Mouse (Mus musculus): ENCODE data around the gene Cenpu. TPM values are rescaled to one million over a fixed set of nuclear protein-coding genes. Genes with fewer than 3 reads are reported as not detected.

Cenpu gene
- total RNA-seq, 2 experiments from 2014 or later = 2.1 to 2.5 TPM

DNA sequence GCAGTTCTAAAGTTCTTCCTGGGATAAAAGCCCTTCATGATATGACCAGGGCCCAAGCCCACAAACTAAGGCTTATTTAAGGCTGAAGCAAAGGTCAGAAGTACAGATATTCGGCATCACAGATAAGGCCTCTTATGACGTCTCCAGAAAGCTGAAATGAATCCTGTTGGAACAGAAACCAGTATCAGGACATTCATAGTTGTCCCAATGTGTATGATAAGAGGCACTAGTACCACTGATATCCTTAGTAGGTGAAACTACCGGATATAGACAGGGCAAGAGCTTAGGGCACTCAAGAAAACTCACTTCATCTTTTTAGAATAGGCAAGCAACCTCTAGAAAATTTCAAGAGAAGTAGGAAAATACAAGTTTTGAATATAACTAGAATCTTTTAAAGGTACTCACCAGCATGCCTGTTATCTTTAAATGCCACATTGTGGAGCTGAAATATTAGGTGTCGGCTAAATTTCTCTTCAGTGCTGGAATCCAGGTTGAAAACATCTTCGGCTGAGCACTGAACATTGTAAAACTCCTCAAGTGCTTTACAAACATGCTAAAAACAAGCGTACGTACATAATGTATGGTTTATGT is 47.6 kb downstream of the Cenpu start:
- no peak for DNase-seq

DNA sequence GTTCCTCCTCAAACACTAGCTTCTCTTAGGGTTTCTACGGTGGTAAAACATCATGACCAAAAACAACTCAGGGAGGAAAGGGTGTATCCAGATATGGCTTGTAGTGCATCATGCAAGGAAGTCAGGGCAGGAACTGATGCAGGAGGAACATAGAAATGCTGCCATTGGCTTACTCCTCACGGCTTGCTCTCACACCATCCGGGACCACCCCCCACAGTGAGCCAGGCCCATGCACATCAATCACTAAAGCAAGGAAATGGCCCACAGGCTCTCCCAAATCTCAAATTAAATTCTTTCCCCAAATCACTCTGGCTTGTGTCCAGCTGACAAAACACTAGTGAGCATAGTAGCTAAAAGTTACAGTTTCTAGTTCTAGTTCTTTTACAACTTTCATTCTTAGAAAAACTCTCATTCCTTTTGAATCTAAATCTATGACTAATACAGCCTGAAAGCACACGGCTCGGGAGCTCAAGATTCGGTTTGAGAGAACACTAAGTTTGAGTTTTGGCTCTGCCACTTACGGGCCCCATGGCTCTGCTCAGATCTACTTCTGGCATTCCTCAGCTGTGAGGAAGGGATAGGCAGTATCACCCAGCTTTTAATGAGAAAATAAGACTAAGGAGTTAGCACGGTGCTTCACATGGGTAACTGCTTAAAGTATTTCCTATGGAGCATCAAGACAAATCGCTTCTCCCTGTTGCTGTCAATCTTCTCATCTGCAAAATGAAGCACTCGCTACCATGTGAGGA is 49.3 kb downstream of the Cenpu start:
- no peak for DNase-seq

DNA sequence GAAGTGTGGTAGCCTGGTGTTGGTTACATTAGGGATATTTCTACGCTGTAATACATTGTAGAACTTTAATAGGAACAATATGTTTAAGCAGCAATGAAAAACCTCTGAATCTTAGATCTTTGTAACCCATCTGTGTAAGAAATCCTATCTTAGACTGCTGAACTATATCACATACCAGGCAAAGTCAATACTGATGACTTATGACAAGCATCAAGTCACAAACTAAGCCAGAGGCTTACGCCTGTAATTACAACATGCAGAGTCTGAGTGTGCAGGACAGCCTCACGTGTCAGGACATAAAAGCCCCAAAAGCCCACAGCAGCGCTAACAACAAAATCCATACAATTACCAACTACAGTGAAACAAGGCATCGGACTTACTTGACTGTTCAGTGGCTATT is 51.8 kb downstream of the Cenpu start:
- no peak for DNase-seq

DNA sequence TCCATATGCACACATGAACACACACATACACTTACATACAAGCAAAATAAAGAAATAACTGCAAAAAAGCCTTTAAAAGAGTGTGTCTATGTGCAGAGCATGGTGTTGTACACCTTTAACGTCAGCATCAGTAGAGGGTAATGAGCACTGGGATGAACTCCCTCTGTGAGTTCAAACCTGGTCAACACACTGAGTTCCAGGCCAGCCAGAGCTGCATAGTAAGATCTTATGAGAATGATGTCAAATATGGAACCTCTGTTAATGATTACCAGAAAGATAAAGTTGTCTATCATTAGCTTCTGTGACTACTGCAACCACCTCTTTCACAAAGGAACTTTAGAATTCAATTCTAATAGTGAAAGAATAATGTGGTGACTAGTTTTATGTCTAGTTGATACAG is 55.1 kb downstream of the Cenpu start:
- no peak for DNase-seq

DNA sequence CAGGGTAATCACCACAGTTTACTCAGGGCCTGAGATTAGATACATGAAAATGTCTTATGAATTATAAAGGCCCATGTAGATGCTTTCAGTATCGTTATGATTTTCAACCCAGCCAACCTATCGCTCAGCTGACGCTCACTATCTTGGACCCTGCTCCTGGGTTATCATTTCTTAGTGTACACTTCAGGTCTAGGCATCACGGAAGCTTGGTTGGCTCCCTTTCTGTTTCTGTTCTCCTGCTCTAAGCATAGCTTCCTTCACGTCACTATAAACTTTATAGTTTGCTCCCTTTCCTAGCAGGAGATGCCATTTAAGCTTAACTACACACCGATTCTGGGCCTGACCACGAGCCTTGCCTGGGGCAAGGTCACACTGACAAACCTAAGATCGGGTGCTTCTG is 59.7 kb downstream of the Cenpu start:
- DNase-seq = no peak

DNA sequence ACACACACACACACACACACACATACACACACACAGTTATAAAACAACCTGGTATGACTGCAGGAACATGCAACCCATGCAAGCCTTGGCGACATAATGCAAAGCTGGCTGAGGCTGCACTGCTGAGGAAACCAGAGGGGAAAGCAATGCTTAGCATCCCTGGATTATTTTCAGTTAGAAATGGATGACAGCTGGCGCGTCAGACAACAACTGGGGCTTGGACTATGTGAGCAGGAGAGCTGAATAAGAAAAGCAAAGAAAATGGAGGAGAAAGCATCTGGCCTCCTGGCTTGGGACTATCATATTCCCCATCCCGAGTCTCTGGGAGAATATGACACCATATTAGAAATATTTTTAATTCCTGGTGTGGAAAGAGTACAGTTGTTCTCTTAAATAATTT is 61.1 kb downstream of the Cenpu start:
- DNase-seq = peak; percentile 26

DNA sequence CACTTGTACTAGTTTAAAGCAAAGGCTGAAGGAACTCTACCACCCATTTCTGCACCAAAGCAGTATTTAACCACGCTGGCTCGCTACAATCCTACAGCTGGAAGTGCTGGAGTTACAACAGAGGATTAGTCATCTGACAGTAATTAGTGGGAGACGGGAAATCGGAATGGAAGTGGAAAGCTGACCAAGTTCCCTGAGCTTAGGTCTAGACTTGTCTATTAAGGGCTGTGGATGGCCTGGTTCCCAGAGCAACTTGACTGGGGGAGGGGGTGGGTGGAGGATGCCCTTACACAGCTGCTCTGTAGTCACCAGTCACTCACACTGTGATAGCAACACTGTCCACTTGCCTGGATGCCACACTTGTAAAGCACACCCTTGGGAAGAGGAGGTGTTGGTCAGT is 61.5 kb downstream of the Cenpu start:
- peak; percentile 31 for DNase-seq

DNA sequence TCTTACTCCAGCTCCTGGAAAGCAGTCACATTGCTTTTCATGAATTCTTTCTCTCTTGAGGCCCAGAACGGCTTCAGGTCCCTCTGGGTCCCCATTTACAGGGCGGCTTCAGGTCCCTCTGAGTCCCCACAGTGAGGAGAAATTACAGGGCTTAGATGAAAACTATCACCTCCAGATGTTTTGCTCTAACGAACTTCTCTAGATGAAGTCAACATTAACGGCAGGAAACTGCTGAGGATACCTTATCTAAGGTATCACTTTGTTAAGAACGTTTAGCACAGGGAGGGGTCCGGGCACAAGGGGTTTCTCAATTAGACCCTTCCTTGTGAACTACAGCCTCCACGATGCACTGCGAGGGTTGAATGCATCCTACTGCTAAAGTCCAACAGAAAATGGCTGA is 64.1 kb downstream of the Cenpu start:
- DNase-seq = no peak

DNA sequence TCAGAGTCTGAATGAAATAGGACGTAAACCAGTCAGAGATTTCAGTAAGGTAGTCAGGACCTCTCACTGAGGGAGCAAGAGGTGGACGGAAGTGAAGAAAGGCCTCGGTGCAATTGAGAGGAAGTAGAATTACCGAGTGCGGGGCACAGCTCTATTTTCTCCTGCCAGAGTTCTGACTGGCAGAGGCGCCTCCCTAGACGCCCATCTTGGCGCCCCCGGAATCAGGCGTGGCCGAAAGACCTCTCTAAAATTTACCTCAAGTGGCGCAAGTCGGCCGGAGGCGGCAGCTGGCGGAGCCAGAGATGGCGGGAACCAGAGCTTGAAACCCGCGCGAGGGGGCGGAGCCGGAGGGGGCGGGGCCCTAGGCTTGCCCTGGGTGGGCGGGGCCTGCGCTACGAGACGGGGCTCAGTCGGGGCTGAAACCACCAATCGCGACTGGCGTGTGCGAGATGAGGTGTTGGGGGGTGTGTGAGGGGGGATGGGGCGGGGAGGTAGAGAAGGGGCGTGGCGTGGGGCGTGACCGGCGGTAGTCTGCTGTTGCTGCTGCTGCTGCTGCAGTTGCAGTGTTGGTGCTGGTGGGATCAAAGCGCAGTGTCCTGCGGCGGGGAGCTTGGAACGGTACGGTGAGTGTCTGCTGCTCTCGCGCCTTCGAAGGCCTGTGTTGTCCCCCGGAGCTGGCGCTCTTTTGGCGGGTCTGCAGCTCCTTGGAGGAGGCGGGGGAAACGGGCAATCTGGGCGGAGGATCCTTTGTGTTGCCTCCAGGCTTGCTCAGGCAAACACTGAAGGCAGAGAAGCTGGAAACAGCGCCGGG is 65.3 kb downstream of the Cenpu start, which contains the start of the genes Primpol and Casp3:
TSS of gene Primpol (minus strand) at position 334 of the 811 bp plus-strand sequence.
TSS of gene Casp3 (plus strand) at position 413 of the 811 bp plus-strand sequence.
- DNase-seq = peak; percentile 98

DNA sequence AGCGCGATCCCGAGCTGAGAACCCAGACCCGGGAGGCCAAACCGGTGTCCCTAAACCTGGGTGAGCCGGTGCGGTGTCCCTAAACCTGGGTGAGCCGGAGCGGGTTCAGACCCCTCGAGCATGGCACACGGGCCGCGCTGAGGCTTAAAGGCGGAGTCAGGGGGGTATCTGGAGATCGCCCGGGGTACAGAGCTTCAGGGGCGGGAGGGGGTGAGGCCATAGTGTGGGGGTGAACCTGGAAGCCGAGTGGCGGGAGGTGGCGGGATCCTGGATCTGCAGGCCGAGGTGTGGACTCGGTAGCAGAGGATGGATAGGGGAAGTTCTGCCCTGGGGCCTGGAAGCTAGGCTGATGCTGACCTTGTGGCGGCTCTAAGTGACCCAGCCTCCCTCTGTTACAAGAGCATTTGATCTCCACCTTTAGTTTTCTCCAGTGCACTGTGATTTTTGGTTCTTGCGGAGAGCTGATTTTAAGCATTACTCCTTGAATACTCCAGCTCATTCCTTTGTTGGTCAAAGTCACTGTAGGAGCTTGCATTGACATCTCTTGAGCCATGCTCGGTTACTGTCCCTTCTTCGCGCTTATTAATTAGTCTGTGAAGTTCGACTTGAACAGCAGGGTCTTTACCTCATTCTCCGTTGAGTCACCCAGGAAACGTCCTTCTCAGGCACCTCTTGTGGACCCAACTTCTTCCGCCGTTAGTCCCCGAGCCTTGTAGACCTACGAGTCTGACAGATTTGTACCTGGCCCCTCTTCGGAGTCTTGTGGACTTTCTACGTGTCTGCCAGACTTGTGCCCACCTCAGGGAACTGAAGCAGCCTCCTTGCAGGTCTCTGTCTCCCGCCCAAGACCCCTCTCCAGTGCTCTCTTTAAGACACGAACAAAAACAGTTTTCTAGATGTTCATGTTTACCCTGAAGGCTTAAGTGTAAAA is 66.1 kb downstream of the Cenpu start:
- DNase-seq = no peak

DNA sequence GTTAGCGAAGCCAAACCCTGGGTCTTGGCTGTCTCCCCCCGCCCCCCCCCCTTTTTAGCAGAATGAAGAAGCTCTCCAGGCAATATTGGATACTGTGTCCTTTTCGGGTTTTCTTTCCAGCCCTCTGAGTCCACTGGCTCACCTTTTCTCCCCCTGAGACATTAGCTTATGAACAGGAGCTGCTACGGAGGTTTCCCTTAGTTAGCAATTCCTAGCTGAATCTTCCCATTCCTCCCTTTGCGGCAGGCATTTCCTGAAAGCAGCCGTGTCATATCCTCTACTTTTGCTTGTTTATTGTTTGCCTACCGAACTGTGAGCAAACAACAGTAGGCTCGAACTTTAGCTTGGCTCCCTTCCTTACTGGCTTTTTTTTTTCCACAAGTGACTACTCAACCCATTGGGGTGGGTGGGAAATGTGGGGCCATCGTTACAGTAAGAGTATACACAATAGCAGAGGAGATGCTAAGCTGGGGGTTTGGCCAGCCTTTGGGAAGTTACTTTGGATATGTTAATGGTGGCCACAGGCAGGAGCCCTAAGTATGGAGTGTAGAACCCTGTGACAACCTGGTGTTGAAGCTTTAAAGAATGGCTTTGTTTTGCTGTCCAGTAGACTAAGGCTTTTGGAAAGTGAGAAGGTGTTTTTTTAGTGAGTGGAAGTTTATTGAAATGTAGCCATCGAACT is 67.0 kb downstream of the Cenpu start:
- DNase-seq = no peak

DNA sequence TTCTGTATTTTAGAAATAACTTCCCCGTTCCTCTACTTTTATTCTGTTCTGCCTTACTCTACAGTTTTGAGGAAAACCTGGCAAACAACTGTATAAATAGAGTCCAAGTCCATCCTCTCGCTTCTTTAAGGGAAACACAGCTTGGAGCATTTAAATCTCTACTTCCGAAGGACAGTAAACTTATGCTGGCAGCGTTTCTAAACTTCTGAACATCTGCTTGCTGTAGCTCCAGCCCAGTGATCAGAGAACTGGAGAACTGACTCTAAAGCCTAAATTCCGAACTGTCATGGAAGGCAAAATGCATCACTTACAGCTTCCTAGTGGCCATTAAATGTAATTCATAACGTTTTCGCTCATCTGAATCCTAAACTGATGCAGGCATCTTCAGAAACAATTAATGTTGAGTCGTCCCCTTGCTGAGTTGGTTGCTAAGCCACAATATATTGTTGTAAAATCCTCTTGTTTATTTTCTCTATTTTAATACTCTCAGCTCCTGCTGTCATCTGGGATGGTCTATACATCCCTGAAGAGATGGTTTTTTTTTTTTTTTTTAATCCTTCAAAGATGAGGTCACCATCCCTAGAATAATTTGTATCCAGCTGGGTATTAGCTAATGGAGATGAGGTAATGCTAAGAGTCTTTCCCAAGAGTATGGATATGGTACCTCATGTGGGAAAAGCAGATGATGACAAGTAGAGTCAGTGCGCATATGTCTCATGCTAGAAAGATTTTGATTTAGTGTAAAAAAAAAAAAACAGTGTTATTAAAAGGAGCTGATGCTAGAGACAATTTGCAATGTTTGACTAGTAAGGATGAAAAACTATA is 70.8 kb downstream of the Cenpu start:
- no peak for DNase-seq

DNA sequence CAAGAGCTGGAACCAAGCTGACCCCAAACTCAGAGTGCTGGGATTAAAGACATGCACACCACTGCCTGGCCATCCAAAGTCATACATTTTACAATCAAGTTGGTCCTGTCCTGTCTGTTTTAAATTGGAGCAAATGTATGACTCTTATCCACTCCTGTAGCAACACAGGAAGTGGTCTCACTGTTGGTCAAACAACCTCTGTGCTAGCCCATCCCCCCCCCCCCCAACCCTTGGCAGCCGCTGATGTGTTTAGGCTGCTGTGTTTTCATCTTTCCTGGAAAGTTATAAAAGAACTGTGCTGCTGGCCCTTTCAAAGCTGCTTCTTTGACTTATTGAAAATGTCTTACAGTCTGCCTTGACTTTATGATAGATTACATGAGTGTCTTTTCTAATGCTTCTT is 73.3 kb downstream of the Cenpu start:
- DNase-seq = no peak

DNA sequence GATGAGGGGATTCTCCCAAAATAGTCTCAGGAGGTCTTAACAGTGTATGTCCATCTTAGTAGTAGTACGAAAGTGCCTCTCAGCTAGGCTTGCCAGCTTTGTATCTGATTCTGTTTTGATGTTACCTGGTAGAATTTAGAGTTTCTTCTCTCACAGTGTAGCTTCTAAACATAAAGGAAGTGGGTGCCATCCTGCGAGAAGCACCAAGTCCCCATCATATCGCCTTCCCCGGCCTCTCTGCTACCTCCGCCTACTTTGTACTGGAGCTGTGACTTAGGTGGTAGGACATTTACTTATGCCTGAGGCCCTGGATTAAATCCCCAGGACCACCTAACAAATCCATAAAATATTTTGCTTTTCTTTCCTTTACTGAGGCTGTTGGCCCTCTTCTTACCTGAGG is 74.8 kb downstream of the Cenpu start:
- no peak for DNase-seq

DNA sequence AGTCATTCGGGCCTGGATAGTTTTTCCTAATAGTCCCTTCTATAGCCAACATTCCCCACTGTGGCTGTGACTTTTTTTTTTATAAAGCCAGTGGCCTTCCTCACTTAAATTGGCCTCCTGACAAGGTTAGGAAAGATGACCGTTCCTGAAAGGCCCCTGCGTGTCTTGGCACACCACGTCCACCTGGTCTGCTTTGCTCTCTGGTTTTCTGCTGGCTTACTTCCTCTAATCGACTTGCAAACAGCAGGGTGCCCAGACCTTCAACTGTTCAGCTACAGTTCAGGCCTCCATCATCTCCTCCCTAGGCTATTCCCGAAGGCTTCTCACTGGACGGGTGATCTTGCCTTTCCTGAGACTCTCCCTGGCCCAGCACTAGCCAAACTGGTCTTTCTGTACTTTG is 76.1 kb downstream of the Cenpu start:
- DNase-seq = no peak

DNA sequence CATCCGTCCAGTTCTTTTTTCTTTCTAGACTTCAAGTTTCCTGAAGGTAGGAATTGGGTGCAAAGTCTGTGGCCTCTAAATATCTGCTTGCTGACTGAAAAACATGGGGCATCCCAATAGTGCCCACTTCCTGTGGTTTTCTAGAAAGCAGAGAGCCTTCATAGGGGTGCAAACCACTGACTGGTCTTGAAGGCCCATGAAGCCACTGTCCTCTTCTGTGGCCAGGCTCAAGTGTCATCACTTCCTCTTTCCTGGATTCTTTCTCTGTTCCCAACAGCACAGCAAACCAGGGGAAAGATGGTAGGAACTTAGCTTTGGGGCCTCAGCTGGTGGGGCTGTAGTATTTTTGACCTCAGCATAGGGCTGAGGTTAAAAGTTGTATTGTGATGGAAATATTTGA is 76.8 kb downstream of the Cenpu start:
- no peak for DNase-seq
